Mouse (Mus musculus): Measurements from ENCODE around the gene Cars2. TPM values are rescaled to one million over a fixed set of nuclear protein-coding genes. Genes with fewer than 3 reads are reported as not detected.

Cars2 gene
- polyA plus RNA-seq, 1 experiment from 2014 or later = 24.5 TPM

- ATAC-seq (ENCODE audit: low read depth) = no peak
- H3K27ac ChIP-seq (ENCODE audit: low read length) = no peak overlapping the region
- 60% methylated on average over 6 of the region's 6 CpGs for WGBS
- H3K9me3 ChIP-seq (ENCODE audit: control insufficient read depth, low read length) = no peaks in the 10 kb centered on the region
- H3K4me1 ChIP-seq (replicated peaks; ENCODE audit: control insufficient read depth, insufficient read depth, low read length) = peaks cover 9% of the 10 kb centered on the region
- H3K4me2 ChIP-seq (ENCODE audit: low read depth, low read length) = no peak overlapping the region
- H3K9ac ChIP-seq (ENCODE audit: low read length) = no peak overlapping the region
- peaks cover 4% of the 10 kb centered on the region for H3K36me3 ChIP-seq (ENCODE audit: control insufficient read depth, insufficient read depth, low read length)
- H3K4me3 ChIP-seq (ENCODE audit: low read length) = no peak overlapping the region
- H3K27me3 ChIP-seq (ENCODE audit: control insufficient read depth, insufficient read depth, low read depth, low read length) = no peaks in the 10 kb centered on the region
Measured at GRCm38 (mm10) chr8:11547063-11547462, 3.5 kb downstream of the Cars2 start.

GRCm38 (mm10) chr8:11544386-11544785 is 6.2 kb downstream of the Cars2 start:
- WGBS = 36% methylated on average over 3 of the region's 3 CpGs
- Histone ChIP-seq H3K9ac (ENCODE audit: low read length) (no peak overlapping the region), H3K36me3 (ENCODE audit: control insufficient read depth, insufficient read depth, low read length) (peaks cover 7% of the 10 kb centered on the region), H3K4me3 (ENCODE audit: low read length) (no peak overlapping the region), H3K4me2 (ENCODE audit: low read depth, low read length) (no peak overlapping the region), H3K9me3 (ENCODE audit: control insufficient read depth, low read length) (no peaks in the 10 kb centered on the region), H3K27ac (ENCODE audit: low read length) (no peak overlapping the region), H3K4me1 (replicated peaks; ENCODE audit: control insufficient read depth, insufficient read depth, low read length) (no peaks in the 10 kb centered on the region; the same call in 1 of the 2 replicates), H3K27me3 (ENCODE audit: control insufficient read depth, insufficient read depth, low read depth, low read length) (no peaks in the 10 kb centered on the region)
- no peak for ATAC-seq (ENCODE audit: low read depth)

- H3K27ac ChIP-seq (ENCODE audit: low read length) = no peak overlapping the region
- WGBS = 79% methylated on average over 4 of the region's 4 CpGs
- H3K36me3 ChIP-seq (ENCODE audit: control insufficient read depth, insufficient read depth, low read length) = peaks cover 7% of the 10 kb centered on the region; the same call in 1 of the 2 replicates
- H3K27me3 ChIP-seq (ENCODE audit: control insufficient read depth, insufficient read depth, low read depth, low read length) = no peaks in the 10 kb centered on the region
- H3K9ac ChIP-seq (ENCODE audit: low read length) = no peak overlapping the region
- no peaks in the 10 kb centered on the region for H3K4me1 ChIP-seq (replicated peaks; ENCODE audit: control insufficient read depth, insufficient read depth, low read length)
- H3K4me2 ChIP-seq (ENCODE audit: low read depth, low read length) = no peak overlapping the region
- ATAC-seq (ENCODE audit: low read depth) = no peak
- H3K4me3 ChIP-seq (ENCODE audit: low read length) = no peak overlapping the region
- H3K9me3 ChIP-seq (ENCODE audit: control insufficient read depth, low read length) = no peaks in the 10 kb centered on the region
Measured at GRCm38 (mm10) chr8:11542866-11543265, 7.7 kb downstream of the Cars2 start.

- Histone ChIP-seq H3K4me2 (ENCODE audit: low read depth, low read length) (no peak overlapping the region), H3K36me3 (ENCODE audit: control insufficient read depth, insufficient read depth, low read length) (peaks cover 9% of the 10 kb centered on the region), H3K27ac (ENCODE audit: low read length) (no peak overlapping the region), H3K27me3 (ENCODE audit: control insufficient read depth, insufficient read depth, low read depth, low read length) (no peaks in the 10 kb centered on the region), H3K4me1 (replicated peaks; ENCODE audit: control insufficient read depth, insufficient read depth, low read length) (no peaks in the 10 kb centered on the region), H3K4me3 (ENCODE audit: low read length) (no peak overlapping the region), H3K9ac (ENCODE audit: low read length) (no peak overlapping the region), H3K9me3 (ENCODE audit: control insufficient read depth, low read length) (no peaks in the 10 kb centered on the region)
- 85% methylated on average over 12 of the region's 12 CpGs for WGBS
- no peak for ATAC-seq (ENCODE audit: low read depth)
Measured at GRCm38 (mm10) chr8:11542031-11542430, 8.6 kb downstream of the Cars2 start.

- ATAC-seq (ENCODE audit: low read depth) = no peak
- H3K4me3 ChIP-seq (ENCODE audit: low read length) = no peak overlapping the region
- WGBS = 92% methylated on average over 8 of the region's 8 CpGs
Measured at GRCm38 (mm10) chr8:11540182-11540581, 10.4 kb downstream of the Cars2 start.

GRCm38 (mm10) chr8:11539049-11539448 is 11.5 kb downstream of the Cars2 start:
- peaks cover 12% of the 10 kb centered on the region for H3K36me3 ChIP-seq (ENCODE audit: control insufficient read depth, insufficient read depth, low read length)
- H3K4me3 ChIP-seq (ENCODE audit: low read length) = no peak overlapping the region
- no peak overlapping the region for H3K27ac ChIP-seq (ENCODE audit: low read length)
- no peaks in the 10 kb centered on the region for H3K27me3 ChIP-seq (ENCODE audit: control insufficient read depth, insufficient read depth, low read depth, low read length)
- H3K9me3 ChIP-seq (ENCODE audit: control insufficient read depth, low read length) = no peaks in the 10 kb centered on the region
- no peak overlapping the region for H3K9ac ChIP-seq (ENCODE audit: low read length)
- ATAC-seq (ENCODE audit: low read depth) = no peak
- 84% methylated on average over 4 of the region's 4 CpGs for WGBS
- H3K4me1 ChIP-seq (replicated peaks; ENCODE audit: control insufficient read depth, insufficient read depth, low read length) = no peaks in the 10 kb centered on the region
- H3K4me2 ChIP-seq (ENCODE audit: low read depth, low read length) = no peak overlapping the region

More at GRCm38 (mm10) chr8:11540182-11540581, 10.4 kb downstream of the Cars2 start:
- no peaks in the 10 kb centered on the region for H3K27me3 ChIP-seq (ENCODE audit: control insufficient read depth, insufficient read depth, low read depth, low read length)
- H3K36me3 ChIP-seq (ENCODE audit: control insufficient read depth, insufficient read depth, low read length) = peaks cover 12% of the 10 kb centered on the region
- H3K4me2 ChIP-seq (ENCODE audit: low read depth, low read length) = no peak overlapping the region
- no peak overlapping the region for H3K9ac ChIP-seq (ENCODE audit: low read length)
- no peak overlapping the region for H3K27ac ChIP-seq (ENCODE audit: low read length)
- no peaks in the 10 kb centered on the region for H3K9me3 ChIP-seq (ENCODE audit: control insufficient read depth, low read length)
- no peaks in the 10 kb centered on the region for H3K4me1 ChIP-seq (replicated peaks; ENCODE audit: control insufficient read depth, insufficient read depth, low read length)

- Histone ChIP-seq H3K4me3 (ENCODE audit: low read length) (no peak overlapping the region), H3K27ac (ENCODE audit: low read length) (no peak overlapping the region), H3K27me3 (ENCODE audit: control insufficient read depth, insufficient read depth, low read depth, low read length) (no peaks in the 10 kb centered on the region), H3K4me1 (replicated peaks; ENCODE audit: control insufficient read depth, insufficient read depth, low read length) (no peaks in the 10 kb centered on the region), H3K9ac (ENCODE audit: low read length) (no peak overlapping the region), H3K4me2 (ENCODE audit: low read depth, low read length) (no peak overlapping the region), H3K9me3 (ENCODE audit: control insufficient read depth, low read length) (no peaks in the 10 kb centered on the region), H3K36me3 (ENCODE audit: control insufficient read depth, insufficient read depth, low read length) (peaks cover 6% of the 10 kb centered on the region)
- ATAC-seq (ENCODE audit: low read depth) = no peak
- WGBS = 49% methylated on average over 9 of the region's 9 CpGs
Measured at GRCm38 (mm10) chr8:11534494-11534893, 16.1 kb downstream of the Cars2 start.

- Histone ChIP-seq H3K9me3 (ENCODE audit: control insufficient read depth, low read length) (no peaks in the 10 kb centered on the region), H3K27me3 (ENCODE audit: control insufficient read depth, insufficient read depth, low read depth, low read length) (no peaks in the 10 kb centered on the region), H3K4me3 (ENCODE audit: low read length) (no peak overlapping the region), H3K9ac (ENCODE audit: low read length) (no peak overlapping the region), H3K4me1 (replicated peaks; ENCODE audit: control insufficient read depth, insufficient read depth, low read length) (no peaks in the 10 kb centered on the region), H3K36me3 (ENCODE audit: control insufficient read depth, insufficient read depth, low read length) (peaks cover 7% of the 10 kb centered on the region), H3K27ac (ENCODE audit: low read length) (no peak overlapping the region), H3K4me2 (ENCODE audit: low read depth, low read length) (no peak overlapping the region)
- WGBS = 44% methylated on average over 4 of the region's 4 CpGs
- no peak for ATAC-seq (ENCODE audit: low read depth)
Measured at GRCm38 (mm10) chr8:11530849-11531248, 19.7 kb downstream of the Cars2 start.

- Histone ChIP-seq H3K27ac (ENCODE audit: low read length) (no peak overlapping the region), H3K9me3 (ENCODE audit: control insufficient read depth, low read length) (no peaks in the 10 kb centered on the region), H3K9ac (ENCODE audit: low read length) (no peak overlapping the region), H3K36me3 (ENCODE audit: control insufficient read depth, insufficient read depth, low read length) (peaks cover 7% of the 10 kb centered on the region), H3K27me3 (ENCODE audit: control insufficient read depth, insufficient read depth, low read depth, low read length) (no peaks in the 10 kb centered on the region), H3K4me1 (replicated peaks; ENCODE audit: control insufficient read depth, insufficient read depth, low read length) (no peaks in the 10 kb centered on the region), H3K4me2 (ENCODE audit: low read depth, low read length) (no peak overlapping the region), H3K4me3 (ENCODE audit: low read length) (no peak overlapping the region)
- no peak; the same call in 1 of the 2 replicates for ATAC-seq (ENCODE audit: low read depth)
- WGBS = 74% methylated on average over 18 of the region's 18 CpGs
Measured at GRCm38 (mm10) chr8:11530155-11530770, 20.3 kb downstream of the Cars2 start.
